Mouse (Mus musculus) B cell, adult (primary cell): Measurements from ENCODE around the gene Lbhd1. TPM values are rescaled to one million over a fixed set of nuclear protein-coding genes. Genes with fewer than 3 reads are reported as not detected.

Experiments
- total RNA-seq: library from RNA; stranded (reverse); gene quantifications from 4 replicates; pipeline ENCODE4 v1.2.4, GENCODE M21; 2023; ENCODE audit not compliant: inconsistent age

Lbhd1 gene
- total RNA-seq, 1 experiment from 2014 or later = 5.8 TPM

Other genes starting within 250 kb of the Lbhd1 start
- not detected in 4 replicates for gene Chrm1, start 219.9 kb upstream of the Lbhd1 start, total RNA-seq
- 215 to 230 TPM (median 221 TPM) in 4 replicates for gene Slc3a2, start 160.4 kb upstream of the Lbhd1 start, total RNA-seq
- gene Wdr74, start 147.9 kb upstream of the Lbhd1 start, total RNA-seq = 66.4 to 86.6 TPM (median 70.6 TPM) in 4 replicates
- 4.2 to 4.8 TPM (median 4.5 TPM) in 4 replicates for gene 1700092M07Rik, start 143.0 kb upstream of the Lbhd1 start, total RNA-seq
- 209 to 258 TPM (median 241 TPM) in 4 replicates for gene Stx5a, start 142.3 kb upstream of the Lbhd1 start, total RNA-seq
- 374 to 413 TPM (median 398 TPM) in 4 replicates for gene Nxf1, start 126.7 kb upstream of the Lbhd1 start, total RNA-seq
- 28.8 to 38.3 TPM (median 33.5 TPM) in 4 replicates for gene Tmem223, start 112.7 kb upstream of the Lbhd1 start, total RNA-seq
- 70.3 to 85.2 TPM (median 76.3 TPM) in 4 replicates for gene Tmem179b, start 109.3 kb upstream of the Lbhd1 start, total RNA-seq
- 18.7 to 25.0 TPM (median 24.5 TPM) in 4 replicates for gene Taf6l, start 97.3 kb upstream of the Lbhd1 start, total RNA-seq
- gene Polr2g, start 85.2 kb upstream of the Lbhd1 start, total RNA-seq = 59.9 to 73.9 TPM (median 64.1 TPM) in 4 replicates
- gene Zbtb3, start 81.2 kb upstream of the Lbhd1 start, total RNA-seq = 1.1 to 2.0 TPM (median 1.6 TPM) in 4 replicates
- gene Ttc9c, start 64.4 kb upstream of the Lbhd1 start, total RNA-seq = 29.7 to 34.2 TPM (median 31.8 TPM) in 4 replicates
- 114 to 120 TPM (median 118 TPM) in 4 replicates for gene Hnrnpul2, start 63.7 kb upstream of the Lbhd1 start, total RNA-seq
- 9.1 to 16.6 TPM (median 9.7 TPM) in 4 replicates for gene AC129217.1, start 54.0 kb upstream of the Lbhd1 start, total RNA-seq
- gene Bscl2, start 46.3 kb upstream of the Lbhd1 start, total RNA-seq = 46.7 to 50.3 TPM (median 48.0 TPM) in 4 replicates
- gene Gng3, start 44.5 kb upstream of the Lbhd1 start, total RNA-seq = not detected in 4 replicates
- gene Lrrn4cl, start 33.0 kb upstream of the Lbhd1 start, total RNA-seq = 0.54 to 0.93 TPM (median 0.74 TPM) in 4 replicates
- gene Ubxn1, start 12.2 kb upstream of the Lbhd1 start, total RNA-seq = 131 to 153 TPM (median 146 TPM) in 4 replicates
- 20.4 to 22.0 TPM (median 20.8 TPM) in 4 replicates for gene Uqcc3, start 2.8 kb upstream of the Lbhd1 start, total RNA-seq
- not detected in 4 replicates for gene Gm49403, start 198 bp downstream of the Lbhd1 start, total RNA-seq
- 37.3 to 46.2 TPM (median 41.3 TPM) in 4 replicates for gene 1810009A15Rik, start 5.1 kb downstream of the Lbhd1 start, total RNA-seq
- 3.4 to 6.4 TPM in 2 of 4 replicates, not detected in the others for gene Gm49416, start 5.2 kb downstream of the Lbhd1 start, total RNA-seq
- 17.3 to 21.1 TPM (median 20.2 TPM) in 4 replicates for gene Ints5, start 9.3 kb downstream of the Lbhd1 start, total RNA-seq
- gene Ganab, start 14.3 kb downstream of the Lbhd1 start, total RNA-seq = 154 to 162 TPM (median 156 TPM) in 4 replicates
- gene B3gat3, start 36.6 kb downstream of the Lbhd1 start, total RNA-seq = 64.7 to 70.7 TPM (median 65.6 TPM) in 4 replicates
- gene Rom1, start 45.6 kb downstream of the Lbhd1 start, total RNA-seq = 3.7 to 4.9 TPM (median 4.3 TPM) in 4 replicates
- 81.6 to 99.9 TPM (median 83.4 TPM) in 4 replicates for gene Eml3, start 45.8 kb downstream of the Lbhd1 start, total RNA-seq
- 194 to 213 TPM (median 202 TPM) in 4 replicates for gene Mta2, start 58.1 kb downstream of the Lbhd1 start, total RNA-seq
- gene Tut1, start 70.1 kb downstream of the Lbhd1 start, total RNA-seq = 41.4 to 46.3 TPM (median 43.1 TPM) in 4 replicates
- gene Eef1g, start 83.3 kb downstream of the Lbhd1 start, total RNA-seq = 498 to 534 TPM (median 511 TPM) in 4 replicates
- 110 to 155 TPM (median 141 TPM) in 4 replicates for gene Ahnak, start 105.6 kb downstream of the Lbhd1 start, total RNA-seq
- gene Scgb1a1, start 204.2 kb downstream of the Lbhd1 start, total RNA-seq = not detected in 4 replicates